Mouse (Mus musculus) large intestine, adult 2 months (tissue): ENCODE data around the gene Gm28363. TPM values are rescaled to one million over a fixed set of nuclear protein-coding genes. Genes with fewer than 3 reads are reported as not detected.
"Not testable (repeated sequence)": the region's sequence is repeated elsewhere in the genome, so short reads cannot be mapped to it uniquely, and the experiment has no call there.

Source experiments
- DNase-seq: peaks from one replicate; pipeline ENCODE4 v3.0.0-alpha.2; 2012; ENCODE audit warnings: low read depth, low spot score
- WGBS: fragments of 180-500 bp; shearing (Covaris S2); methylation state at CpG from one replicate; pipeline ENCODE4 v1.1.7; 2018; 5-methylcytosine and 5-hydroxymethylcytosine counted together
- polyA plus RNA-seq: library from polyadenylated mRNA; depleted of rRNA; stranded (reverse); fragments of >200 nt; gene quantifications from 2 replicates; pipeline ENCODE4 v1.2.3, GENCODE M21; 2012; rRNA removed

Gene Gm28363
- polyA plus RNA-seq = not detected in 2 replicates

- WGBS = 53% methylated on average over 2 of the region's 2 CpGs
- not testable (repeated sequence) for DNase-seq
These were observed at the start of gene Gm28363 for GRCm38 (mm10) chr1:117696831-117697230. Gene Gm28363 (plus strand): TSS chr1:117697131.

GRCm38 (mm10) chr1:117650236-117650635 lies 46.7 kb upstream of the Gm28363 start:
- WGBS = 60% methylated on average over 1 of the region's 1 CpGs
- DNase-seq = not testable (repeated sequence)

Other genes starting within 250 kb of the Gm28363 start
- gene B020011L13Rik, start 84.0 kb downstream of the Gm28363 start, polyA plus RNA-seq = not detected in 2 replicates
- not detected in 2 replicates for gene Gm28360, start 132.9 kb downstream of the Gm28363 start, polyA plus RNA-seq
- not detected in 2 replicates for gene Gm28168, start 230.9 kb downstream of the Gm28363 start, polyA plus RNA-seq